Mouse (Mus musculus): ENCODE results near the gene Rnps1.
A peak's percentile ranks its signal among the peaks of the same experiment; 100 is the strongest.

Rnps1 gene

GRCm38 (mm10) chr17:24469910-24470602 is 55.7 kb downstream of the Rnps1 start, which contains the start of the genes E4f1 and Pgp:
Gene E4f1, minus strand, starts transcription at chr17:24470313.
Gene Pgp, plus strand, starts transcription at chr17:24470392.
- peak; percentile 99 for DNase-seq (ENCODE audit: low spot score)

GRCm38 (mm10) chr17:24470701-24471527 is 56.5 kb downstream of the Rnps1 start:
- no peak for DNase-seq (ENCODE audit: low spot score)

- peak; percentile 90 for DNase-seq (ENCODE audit: low spot score)
Measured at GRCm38 (mm10) chr17:24472512-24472911, 58.1 kb downstream of the Rnps1 start.

DNA sequence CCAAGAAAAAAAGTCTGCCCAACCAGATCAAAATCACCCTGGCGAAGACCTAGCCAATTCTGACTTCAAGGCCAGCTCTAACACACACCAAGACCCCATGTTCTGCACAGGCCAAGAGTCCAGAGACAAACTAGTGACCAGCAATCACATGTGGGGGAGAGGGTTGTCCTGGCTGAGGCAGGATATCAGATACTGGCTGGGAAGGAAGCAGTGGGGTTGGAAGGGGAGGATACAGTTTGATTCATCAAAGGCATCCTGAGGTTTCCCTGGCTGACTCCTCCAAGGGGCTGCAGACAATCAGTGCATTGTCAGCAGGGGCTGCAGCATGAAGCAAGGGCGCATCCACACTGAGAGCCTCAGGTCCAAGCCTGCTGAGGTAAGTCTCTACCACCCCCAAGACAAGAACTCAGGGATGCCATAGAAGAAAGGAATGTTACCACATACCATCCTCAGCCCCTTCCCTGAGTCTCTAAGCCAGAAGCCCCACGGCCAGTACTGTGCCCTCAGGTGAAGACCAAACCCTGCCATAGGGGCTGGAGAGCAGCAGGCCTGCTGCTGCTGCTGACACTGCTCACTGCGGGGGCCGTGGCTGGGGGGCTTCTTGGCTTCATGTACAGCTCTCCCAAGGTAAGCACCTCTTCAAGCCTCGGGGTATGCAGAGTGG is 59.4 kb downstream of the Rnps1 start, which contains the start of gene Bricd5:
Gene Bricd5, plus strand, starts transcription at position 273 of the 664 bp plus-strand sequence.
- no peak for DNase-seq (ENCODE audit: low spot score)

DNA sequence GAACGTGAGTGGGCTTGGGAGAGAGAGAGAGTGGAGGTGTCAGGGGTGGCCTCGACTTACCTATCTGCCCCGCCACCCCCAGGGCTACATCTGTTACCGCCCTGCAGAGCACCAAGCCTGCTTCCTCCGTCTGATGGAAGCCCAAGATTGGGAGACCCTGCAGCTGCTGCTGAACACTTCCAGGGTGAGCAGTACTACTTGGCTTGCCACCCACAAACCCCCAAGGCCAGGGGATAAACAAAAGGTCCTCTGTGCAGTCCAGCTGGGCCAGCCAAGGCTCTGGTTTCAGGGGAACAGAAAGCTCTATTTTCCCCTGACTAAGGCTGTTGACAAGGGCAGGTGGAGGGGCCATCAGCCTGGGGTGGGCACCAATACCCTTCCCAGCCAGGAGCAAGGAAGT is 60.2 kb downstream of the Rnps1 start:
- DNase-seq (ENCODE audit: low spot score): no peak

Measured in adipocyte (in vitro differentiated cells).